Mouse (Mus musculus): ENCODE results near the gene Cdc45.
"Not testable (repeated sequence)": the region's sequence is repeated elsewhere in the genome, so short reads cannot be mapped to it uniquely, and the experiment has no call there.

Gene Cdc45

GRCm38 (mm10) chr16:18811468-18812384 is at the start of gene Cdc45, which contains the start of gene Ufd1:
Gene Cdc45, minus strand, starts transcription at chr16:18811987.
Gene Ufd1, plus strand, starts transcription at chr16:18811779.
- peak; percentile 95 for DNase-seq (ENCODE audit: low spot score)

- no peak for DNase-seq (ENCODE audit: low spot score)
Observed at GRCm38 (mm10) chr16:18860186-18860585, 48.4 kb upstream of the Cdc45 start.

- DNase-seq (ENCODE audit: low spot score): peak; percentile 34
Observed at GRCm38 (mm10) chr16:18858551-18858950, 46.8 kb upstream of the Cdc45 start.

- not testable (repeated sequence) for DNase-seq (ENCODE audit: low spot score)
Observed at GRCm38 (mm10) chr16:18849521-18850190, 37.9 kb upstream of the Cdc45 start.

GRCm38 (mm10) chr16:18846301-18846820 is 34.6 kb upstream of the Cdc45 start:
- no peak for DNase-seq (ENCODE audit: low spot score)

GRCm38 (mm10) chr16:18838346-18838745 is 26.6 kb upstream of the Cdc45 start:
- no peak for DNase-seq (ENCODE audit: low spot score)

- peak; percentile 94 for DNase-seq (ENCODE audit: low spot score)
Observed at GRCm38 (mm10) chr16:18836468-18837208, 24.9 kb upstream of the Cdc45 start, which contains the start of the genes 2510002D24Rik and Gm28539. Gene 2510002D24Rik, plus strand, starts transcription at chr16:18836578. Gene Gm28539, plus strand, starts transcription at chr16:18836584.

- DNase-seq (ENCODE audit: low spot score): no peak
Observed at GRCm38 (mm10) chr16:18836073-18836467, 24.3 kb upstream of the Cdc45 start.

- DNase-seq (ENCODE audit: low spot score): no peak
Observed at GRCm38 (mm10) chr16:18833486-18833885, 21.7 kb upstream of the Cdc45 start.

GRCm38 (mm10) chr16:18829102-18829501 is 17.3 kb upstream of the Cdc45 start:
- no peak for DNase-seq (ENCODE audit: low spot score)

GRCm38 (mm10) chr16:18828630-18829029 is 16.8 kb upstream of the Cdc45 start:
- DNase-seq (ENCODE audit: low spot score): no peak

- DNase-seq (ENCODE audit: low spot score): no peak
Observed at GRCm38 (mm10) chr16:18822925-18823324, 11.1 kb upstream of the Cdc45 start.

GRCm38 (mm10) chr16:18822356-18822755 is 10.6 kb upstream of the Cdc45 start:
- DNase-seq (ENCODE audit: low spot score): no peak

GRCm38 (mm10) chr16:18812385-18812910 is 661 bp upstream of the Cdc45 start:
- no peak for DNase-seq (ENCODE audit: low spot score)

GRCm38 (mm10) chr16:18811032-18811431 is 755 bp downstream of the Cdc45 start:
- DNase-seq (ENCODE audit: low spot score): peak; percentile 9

- no peak for DNase-seq (ENCODE audit: low spot score)
Observed at GRCm38 (mm10) chr16:18809001-18809400, 2.8 kb downstream of the Cdc45 start.

- no peak for DNase-seq (ENCODE audit: low spot score)
Observed at GRCm38 (mm10) chr16:18805746-18806145, 6.0 kb downstream of the Cdc45 start.

- no peak for DNase-seq (ENCODE audit: low spot score)
Observed at GRCm38 (mm10) chr16:18798841-18799240, 12.9 kb downstream of the Cdc45 start.

GRCm38 (mm10) chr16:18798151-18798550 is 13.6 kb downstream of the Cdc45 start:
- no peak for DNase-seq (ENCODE audit: low spot score)

GRCm38 (mm10) chr16:18796645-18797044 is 15.1 kb downstream of the Cdc45 start:
- no peak for DNase-seq (ENCODE audit: low spot score)

GRCm38 (mm10) chr16:18795223-18795899 is 16.4 kb downstream of the Cdc45 start:
- DNase-seq (ENCODE audit: low spot score): no peak

Measured in yolk sac, embryonic 10.5 days (tissue).